Mouse (Mus musculus) stomach, postnatal 0 days (tissue): ENCODE results near the gene Gnb1. TPM values are rescaled to one million over a fixed set of nuclear protein-coding genes. Genes with fewer than 3 reads are reported as not detected.

ENCODE experiments used
- ATAC-seq: fragments of 200-750 bp; cut with Nextera tagmentation; 2 replicates; pipeline ENCODE4 v1.8.0; 2017; ENCODE audit not compliant: low FRiP score, low TSS enrichment
- DNase-seq: peaks from one replicate; pipeline ENCODE4 v3.0.0-alpha.2; 2016; ENCODE audit warnings: low spot score
- H3K27ac ChIP-seq: fragments of 300-500 bp; sonication (generic); replicated peaks from 2 replicates; pipeline ENCODE4 v1.5.1; 2014; ENCODE audit warnings: mild to moderate bottlenecking, control low read depth
- H3K27me3 ChIP-seq: fragments of 300-500 bp; sonication (generic); 2 replicates; pipeline ENCODE4 v1.6.1; 2014; ENCODE audit warnings: low read length; ENCODE audit not compliant: control insufficient read depth, insufficient read depth
- H3K36me3 ChIP-seq: fragments of 300-500 bp; sonication (generic); 2 replicates; pipeline ENCODE4 v1.6.1; 2014; ENCODE audit warnings: low read length, mixed read lengths; ENCODE audit not compliant: control insufficient read depth, insufficient read depth
- H3K4me1 ChIP-seq: fragments of 300-500 bp; sonication (generic); replicated peaks from 2 replicates; pipeline ENCODE4 v1.6.1; 2014; ENCODE audit warnings: antibody characterized with exemption; ENCODE audit not compliant: control insufficient read depth, insufficient read depth
- H3K4me2 ChIP-seq: fragments of 300-500 bp; sonication (generic); replicated peaks from 2 replicates; pipeline ENCODE4 v1.6.1; 2014; ENCODE audit warnings: low read depth, mild to moderate bottlenecking, control low read depth, moderate library complexity
- H3K4me3 ChIP-seq: fragments of 300-500 bp; sonication (generic); 2 replicates; pipeline ENCODE4 v1.5.1; 2014; ENCODE audit warnings: low read depth, low read length, control low read depth
- H3K9ac ChIP-seq: fragments of 300-500 bp; sonication (generic); 2 replicates; pipeline ENCODE4 v1.6.1; 2014; ENCODE audit warnings: mild to moderate bottlenecking, low read length, control low read depth, mixed read lengths
- H3K9me3 ChIP-seq: fragments of 300-500 bp; sonication (generic); 2 replicates; pipeline ENCODE4 v1.6.1; 2016; ENCODE audit warnings: low read length; ENCODE audit not compliant: control insufficient read depth
- CTCF ChIP-seq: IDR thresholded peaks from 2 replicates; pipeline ENCODE4 v1.5.1; 2016; ENCODE audit warnings: antibody characterized with exemption, low read depth, mild to moderate bottlenecking, moderate library complexity
- EP300 ChIP-seq: optimal IDR thresholded peaks from 2 replicates; pipeline ENCODE3; 2016; ENCODE audit warnings: antibody characterized with exemption
- WGBS: fragments of 180-500 bp; shearing (Covaris S2); extraction: QIAGEN DNeasy Blood & Tissue Kit; methylation state at CpG from one replicate; pipeline ENCODE4 v1.1.7; 2014; 5-methylcytosine and 5-hydroxymethylcytosine counted together
- polyA plus RNA-seq: library from polyadenylated mRNA; unstranded; fragments of >200 nt; fragmentation: Nextera tagmentation; extraction: Ambion mirVana; gene quantifications from 2 replicates; pipeline ENCODE4 v1.2.1, GENCODE M21; 2015

Gnb1 gene
- polyA plus RNA-seq, 1 experiment from 2014 or later = 272 TPM

DNA sequence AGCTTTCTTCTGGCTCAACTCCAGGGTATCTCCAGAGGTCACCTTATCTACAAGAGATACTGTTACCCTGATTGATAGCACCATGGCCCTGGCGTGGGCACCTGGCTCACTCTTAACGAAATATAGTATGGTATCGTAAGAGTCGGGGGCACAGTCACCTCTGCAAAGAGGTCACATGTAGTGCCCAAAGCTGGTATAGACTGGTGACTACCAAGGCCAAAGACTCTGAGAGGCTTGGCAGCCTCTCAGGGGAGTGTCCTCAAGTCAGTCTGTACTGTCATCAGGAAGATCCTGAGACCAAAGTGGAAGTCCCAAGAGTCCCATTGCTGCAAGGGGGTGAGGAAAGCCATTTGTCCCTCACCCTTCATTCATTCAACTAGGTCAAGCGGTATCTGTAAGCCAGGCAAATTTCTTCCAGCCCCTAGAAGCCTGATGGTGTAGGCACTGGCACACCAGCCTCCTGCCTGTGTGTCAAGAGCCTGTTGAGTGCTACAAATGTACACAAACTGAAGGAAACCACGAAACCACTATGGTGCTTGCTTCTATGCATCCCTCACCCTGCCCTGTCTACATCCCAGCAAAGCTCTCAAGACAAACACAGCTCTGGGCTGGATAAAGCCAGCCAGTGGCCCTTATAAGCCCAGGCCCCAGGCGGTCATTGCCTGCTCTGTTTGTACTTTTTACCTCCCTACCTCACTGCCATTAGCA, 100.0 kb downstream of the Gnb1 start:
- no peak overlapping the region for H3K4me2 ChIP-seq
- no peaks in the 10 kb centered on the region for H3K9me3 ChIP-seq
- 69% methylated on average over 7 of the region's 7 CpGs for WGBS
- H3K4me1 ChIP-seq = no peaks in the 10 kb centered on the region
- H3K27me3 ChIP-seq = no peaks in the 10 kb centered on the region
- peaks cover 22% of the 10 kb centered on the region for H3K36me3 ChIP-seq
- H3K27ac ChIP-seq = no peak overlapping the region
- DNase-seq (no peak), ATAC-seq (no peak)
- TF ChIP-seq CTCF = no peak
- TF ChIP-seq EP300 = no peak
- no peak overlapping the region for H3K4me3 ChIP-seq
- H3K9ac ChIP-seq = no peak overlapping the region

DNA sequence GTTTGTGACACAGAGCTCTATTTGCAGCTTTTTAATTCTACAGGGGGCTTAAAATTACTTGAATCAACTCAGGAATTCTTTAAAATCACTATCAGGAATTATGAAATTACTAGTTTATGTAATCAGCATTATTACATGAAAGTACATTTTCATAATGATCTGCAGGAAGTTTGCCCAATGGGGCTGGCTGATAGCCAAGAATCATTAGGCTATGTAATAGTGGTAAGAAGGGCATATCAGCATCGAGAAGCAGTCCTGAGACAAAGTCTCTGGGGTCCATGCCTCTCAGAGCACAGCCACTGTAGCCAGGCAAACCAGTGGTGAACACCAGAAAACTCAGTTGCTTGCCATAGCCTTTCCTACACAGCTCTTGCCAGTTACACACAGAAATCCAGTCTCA, 102.6 kb downstream of the Gnb1 start:
- TF ChIP-seq CTCF = no peak
- TF ChIP-seq EP300 = no peak
- no peak for ATAC-seq
- WGBS = 25% methylated on average over 1 of the region's 1 CpGs
- Histone ChIP-seq H3K9me3 (no peaks in the 10 kb centered on the region), H3K27ac (no peak overlapping the region), H3K4me3 (no peak overlapping the region), H3K9ac (no peak overlapping the region), H3K4me2 (no peak overlapping the region), H3K4me1 (no peaks in the 10 kb centered on the region), H3K36me3 (peaks cover 11% of the 10 kb centered on the region), H3K27me3 (no peaks in the 10 kb centered on the region)
- DNase-seq = no peak

DNA sequence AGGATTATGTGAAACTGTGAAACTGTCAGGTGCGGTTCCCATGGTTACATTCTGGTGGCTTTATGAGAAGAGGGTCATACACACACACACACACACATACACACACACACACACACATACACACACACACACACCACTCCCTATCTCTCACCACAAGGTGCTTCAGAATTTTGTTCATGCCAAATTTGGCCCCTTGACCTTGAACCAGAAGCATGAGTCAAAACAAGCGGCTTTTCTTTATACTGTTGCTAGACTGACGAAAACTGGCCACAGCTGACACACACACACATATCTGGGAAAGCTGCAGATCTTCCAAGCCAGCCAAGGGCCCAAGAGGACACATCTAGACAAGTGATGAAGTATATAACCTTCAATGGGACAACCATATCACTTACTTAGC, 104.6 kb downstream of the Gnb1 start:
- ATAC-seq (no peak), DNase-seq (no peak)
- WGBS = 64% methylated on average over 3 of the region's 3 CpGs

DNA sequence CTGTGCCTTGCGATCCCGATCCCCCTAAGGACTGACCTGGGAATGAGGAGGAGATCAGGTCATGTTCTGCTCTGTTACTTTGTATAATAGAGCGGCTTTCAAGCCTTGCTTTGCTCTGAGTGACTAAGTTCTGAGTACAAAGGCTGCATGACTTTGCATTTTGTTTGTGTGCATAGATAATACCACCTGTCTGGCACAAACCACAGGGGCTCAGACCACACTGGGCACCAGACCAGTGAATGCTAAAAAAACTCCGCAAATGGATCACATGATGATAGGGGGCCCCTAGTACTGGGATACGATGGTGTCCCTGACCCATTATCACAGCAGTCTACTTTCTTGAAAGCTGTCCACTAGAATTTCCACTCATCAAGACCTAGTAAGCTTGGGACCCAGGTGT, 105.4 kb downstream of the Gnb1 start:
- H3K4me1 ChIP-seq = no peaks in the 10 kb centered on the region
- no peaks in the 10 kb centered on the region for H3K27me3 ChIP-seq
- ATAC-seq = no peak
- H3K4me3 ChIP-seq = no peak overlapping the region
- no peak overlapping the region for H3K9ac ChIP-seq
- H3K9me3 ChIP-seq = no peaks in the 10 kb centered on the region
- H3K27ac ChIP-seq = no peak overlapping the region
- no peak for DNase-seq
- H3K4me2 ChIP-seq = no peak overlapping the region
- H3K36me3 ChIP-seq = no peaks in the 10 kb centered on the region
- 73% methylated on average over 5 of the region's 5 CpGs for WGBS
- TF ChIP-seq EP300 (no peak), CTCF (no peak)

More for the DNA sequence above, 104.6 kb downstream of the Gnb1 start:
- Histone ChIP-seq H3K9me3 (no peaks in the 10 kb centered on the region), H3K4me3 (no peak overlapping the region), H3K4me1 (no peaks in the 10 kb centered on the region), H3K9ac (no peak overlapping the region), H3K36me3 (no peaks in the 10 kb centered on the region), H3K27me3 (no peaks in the 10 kb centered on the region), H3K4me2 (no peak overlapping the region), H3K27ac (no peak overlapping the region)
- TF ChIP-seq CTCF (no peak), EP300 (no peak)

DNA sequence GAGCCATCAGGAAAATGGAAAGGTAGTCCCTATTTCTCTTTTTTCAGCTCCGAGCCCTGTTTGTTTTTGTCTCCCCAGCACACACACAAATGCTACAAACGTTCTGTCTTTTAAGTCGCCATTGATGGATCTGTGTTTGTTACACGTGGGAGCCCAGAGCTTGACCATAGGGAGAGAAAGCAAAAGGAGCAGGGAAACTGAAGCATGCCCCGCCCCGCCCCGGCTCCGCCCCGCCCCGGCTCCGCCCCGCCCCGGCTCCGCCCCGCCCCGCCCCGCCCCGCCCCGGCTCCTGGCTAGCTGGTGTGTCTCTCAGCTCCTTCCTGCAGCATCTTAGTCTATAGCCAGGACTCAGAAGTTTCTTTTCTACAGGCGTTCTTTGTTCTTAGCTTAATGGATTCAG, 107.4 kb downstream of the Gnb1 start:
- Histone ChIP-seq H3K4me1 (no peaks in the 10 kb centered on the region), H3K36me3 (no peaks in the 10 kb centered on the region), H3K4me2 (no peak overlapping the region), H3K27ac (no peak overlapping the region), H3K4me3 (no peak overlapping the region), H3K27me3 (no peaks in the 10 kb centered on the region), H3K9me3 (no peaks in the 10 kb centered on the region), H3K9ac (no peak overlapping the region)
- TF ChIP-seq EP300 (no peak), CTCF (no peak)
- DNase-seq = peak; percentile 40
- no peak for ATAC-seq
- 22% methylated on average over 20 of the region's 20 CpGs for WGBS

DNA sequence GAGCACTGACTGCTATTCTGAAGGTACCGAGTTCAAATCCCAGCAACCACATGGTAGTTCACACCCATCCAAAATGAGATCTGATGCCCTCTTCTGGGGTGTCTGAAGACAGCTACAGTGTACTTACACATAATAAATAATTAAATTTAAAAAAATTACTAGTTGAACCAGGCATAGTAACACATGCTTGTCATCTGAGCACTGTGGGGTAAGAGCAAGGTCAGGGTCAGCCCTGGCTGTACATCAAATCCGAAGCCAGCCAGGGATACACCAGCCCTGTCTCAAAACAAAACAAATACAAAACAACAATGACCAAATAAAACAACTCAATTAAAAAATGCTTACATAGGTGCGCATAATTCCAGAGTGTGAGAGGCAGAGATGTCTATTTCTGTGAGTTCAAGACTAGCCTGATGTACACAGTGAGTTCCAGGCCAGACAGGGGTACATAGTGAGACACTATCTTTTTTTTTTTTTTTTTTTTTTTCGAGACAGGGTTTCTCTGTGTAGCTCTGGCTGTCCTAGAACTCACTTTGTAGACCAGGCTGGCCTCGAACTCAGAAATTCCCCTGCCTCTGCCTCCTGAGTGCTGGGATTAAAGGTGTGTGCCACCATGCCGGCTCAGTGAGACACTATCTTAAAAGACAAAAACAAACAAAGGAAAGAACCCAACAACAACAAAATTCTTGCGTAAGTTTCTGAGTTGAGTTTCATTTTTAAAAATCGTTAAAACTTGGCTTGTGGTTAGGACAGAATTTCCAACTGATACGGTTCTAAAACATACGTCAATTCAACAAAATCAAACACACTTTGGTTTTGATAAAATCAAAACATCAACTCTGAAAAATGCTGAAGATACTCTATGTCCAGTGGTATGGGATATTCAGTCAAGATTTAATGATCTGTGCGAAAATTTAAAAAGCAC, 109.0 kb downstream of the Gnb1 start:
- Histone ChIP-seq H3K4me3 (peak overlapping the region; percentile 90), H3K27me3 (no peaks in the 10 kb centered on the region), H3K4me1 (no peaks in the 10 kb centered on the region), H3K27ac (peak overlapping the region; percentile 98), H3K36me3 (no peaks in the 10 kb centered on the region), H3K9me3 (no peaks in the 10 kb centered on the region), H3K9ac (peak overlapping the region; percentile 97), H3K4me2 (peak overlapping the region; percentile 97)
- DNase-seq (no peak), ATAC-seq (no peak)
- no peak for TF ChIP-seq EP300
- no peak for TF ChIP-seq CTCF
- whole genome bisulfite sequencing = 81% methylated on average over 11 of the region's 11 CpGs
